Mouse (Mus musculus) neural tube, embryonic 11.5 days (tissue): ENCODE data around the gene Crim1. TPM values are rescaled to one million over a fixed set of nuclear protein-coding genes. Genes with fewer than 3 reads are reported as not detected.

Source experiments
- ATAC-seq: fragments of 200-750 bp; cut with Nextera tagmentation; 2 replicates; pipeline ENCODE4 v1.8.0; 2017; ENCODE audit warnings: moderate number of reproducible peaks, mild to moderate bottlenecking, moderate TSS enrichment, moderate library complexity; ENCODE audit not compliant: insufficient read depth, low FRiP score, low TSS enrichment
- DNase-seq: peaks from one replicate; pipeline ENCODE4 v3.0.0-alpha.2; 2015; ENCODE audit warnings: low spot score
- H3K27ac ChIP-seq: fragments of 300-500 bp; sonication (generic); 2 replicates; pipeline ENCODE4 v1.5.1; 2014; ENCODE audit warnings: low read depth, mild to moderate bottlenecking, low read length
- H3K27me3 ChIP-seq: fragments of 300-500 bp; sonication (generic); 2 replicates; pipeline ENCODE4 v1.6.1; 2014; ENCODE audit warnings: mild to moderate bottlenecking, low read length, mixed read lengths; ENCODE audit not compliant: control insufficient read depth, insufficient read depth
- H3K36me3 ChIP-seq: fragments of 300-500 bp; sonication (generic); 2 replicates; pipeline ENCODE4 v1.6.1; 2014; ENCODE audit warnings: mild to moderate bottlenecking, low read length, moderate library complexity, mixed read lengths; ENCODE audit not compliant: control insufficient read depth, insufficient read depth
- H3K4me1 ChIP-seq: fragments of 300-500 bp; sonication (generic); 2 replicates; pipeline ENCODE4 v1.6.1; 2014; ENCODE audit warnings: low read length, mixed read lengths; ENCODE audit not compliant: control insufficient read depth, insufficient read depth
- H3K4me2 ChIP-seq: fragments of 300-500 bp; sonication (generic); 2 replicates; pipeline ENCODE4 v1.6.1; 2014; ENCODE audit warnings: low read depth, mild to moderate bottlenecking, moderate library complexity
- H3K4me3 ChIP-seq: fragments of 300-500 bp; sonication (generic); 2 replicates; pipeline ENCODE4 v1.5.1; 2014; ENCODE audit warnings: low read depth, low read length
- H3K9ac ChIP-seq: fragments of 300-500 bp; sonication (generic); 2 replicates; pipeline ENCODE4 v1.6.1; 2014; ENCODE audit warnings: mild to moderate bottlenecking, low read length
- H3K9me3 ChIP-seq: fragments of 300-500 bp; sonication (generic); 2 replicates; pipeline ENCODE4 v1.6.1; 2016; ENCODE audit warnings: low read length; ENCODE audit not compliant: control insufficient read depth
- WGBS: fragments of 180-500 bp; shearing (Covaris S2); extraction: QIAGEN DNeasy Blood & Tissue Kit; methylation state at CpG from one replicate; pipeline ENCODE4 v1.1.7; 2014; 5-methylcytosine and 5-hydroxymethylcytosine counted together
- polyA plus RNA-seq: library from polyadenylated mRNA; unstranded; fragments of >200 nt; fragmentation: Nextera tagmentation; extraction: Ambion mirVana; gene quantifications from 2 replicates; pipeline ENCODE4 v1.2.1, GENCODE M21; 2014

The Crim1 gene
- polyA plus RNA-seq, 1 experiment from 2014 or later = 5.6 TPM

DNA sequence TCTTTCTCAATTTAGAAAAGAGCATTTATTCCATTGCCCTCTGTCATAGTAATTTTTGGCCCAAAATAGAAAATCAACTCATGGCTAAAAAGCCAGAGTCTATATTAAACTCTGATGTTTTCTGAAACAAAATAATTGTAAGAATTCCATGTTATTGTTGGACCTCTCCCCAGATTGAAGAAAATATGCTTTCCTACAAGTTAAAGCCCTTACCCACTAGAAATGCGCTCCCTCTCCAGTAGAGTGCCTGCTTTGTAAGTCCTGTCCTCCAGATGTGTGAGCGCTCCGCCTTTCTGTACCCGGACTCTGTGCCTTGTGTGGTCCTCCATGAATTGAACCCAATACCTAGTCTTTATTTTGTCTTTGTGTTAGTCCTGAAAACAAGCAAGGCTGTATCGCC lies 91.0 kb downstream of the Crim1 start:
- no peaks in the 10 kb centered on the region for H3K27me3 ChIP-seq
- peaks cover 3% of the 10 kb centered on the region; the same call in 1 of the 2 replicates for H3K4me1 ChIP-seq
- no peak overlapping the region for H3K27ac ChIP-seq
- no peaks in the 10 kb centered on the region for H3K36me3 ChIP-seq
- no peaks in the 10 kb centered on the region for H3K9me3 ChIP-seq
- 95% methylated on average over 5 of the region's 5 CpGs for WGBS
- ATAC-seq (no peak), DNase-seq (no peak)
- H3K4me2 ChIP-seq = no peak overlapping the region
- no peak overlapping the region for H3K4me3 ChIP-seq
- no peak overlapping the region for H3K9ac ChIP-seq

DNA sequence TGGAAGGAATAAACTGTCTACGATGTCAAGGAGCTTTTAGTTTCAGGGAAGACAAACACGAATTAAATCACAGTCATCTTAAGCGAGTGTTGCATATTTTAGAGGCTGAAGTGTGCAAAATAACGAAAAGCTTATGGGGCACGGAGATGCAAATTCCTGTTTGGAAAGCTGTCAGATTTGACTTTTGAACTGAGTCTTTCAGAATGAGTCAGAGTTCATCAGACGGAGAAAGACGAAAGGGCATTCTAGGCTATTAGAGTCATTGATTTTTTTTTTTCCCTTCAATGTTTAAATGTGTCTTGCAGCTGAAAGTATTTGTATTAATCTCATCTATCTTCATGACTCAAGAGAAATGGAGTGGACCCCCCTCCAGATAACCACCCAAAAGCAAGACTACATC lies 92.3 kb downstream of the Crim1 start:
- no peak overlapping the region for H3K9ac ChIP-seq
- no peaks in the 10 kb centered on the region for H3K27me3 ChIP-seq
- H3K4me2 ChIP-seq = no peak overlapping the region
- peaks cover 3% of the 10 kb centered on the region; the same call in 1 of the 2 replicates for H3K4me1 ChIP-seq
- WGBS = 83% methylated on average over 7 of the region's 7 CpGs
- no peak for DNase-seq
- no peak overlapping the region for H3K4me3 ChIP-seq
- H3K27ac ChIP-seq = no peak overlapping the region
- H3K36me3 ChIP-seq = no peaks in the 10 kb centered on the region
- no peak for ATAC-seq
- H3K9me3 ChIP-seq = no peaks in the 10 kb centered on the region

DNA sequence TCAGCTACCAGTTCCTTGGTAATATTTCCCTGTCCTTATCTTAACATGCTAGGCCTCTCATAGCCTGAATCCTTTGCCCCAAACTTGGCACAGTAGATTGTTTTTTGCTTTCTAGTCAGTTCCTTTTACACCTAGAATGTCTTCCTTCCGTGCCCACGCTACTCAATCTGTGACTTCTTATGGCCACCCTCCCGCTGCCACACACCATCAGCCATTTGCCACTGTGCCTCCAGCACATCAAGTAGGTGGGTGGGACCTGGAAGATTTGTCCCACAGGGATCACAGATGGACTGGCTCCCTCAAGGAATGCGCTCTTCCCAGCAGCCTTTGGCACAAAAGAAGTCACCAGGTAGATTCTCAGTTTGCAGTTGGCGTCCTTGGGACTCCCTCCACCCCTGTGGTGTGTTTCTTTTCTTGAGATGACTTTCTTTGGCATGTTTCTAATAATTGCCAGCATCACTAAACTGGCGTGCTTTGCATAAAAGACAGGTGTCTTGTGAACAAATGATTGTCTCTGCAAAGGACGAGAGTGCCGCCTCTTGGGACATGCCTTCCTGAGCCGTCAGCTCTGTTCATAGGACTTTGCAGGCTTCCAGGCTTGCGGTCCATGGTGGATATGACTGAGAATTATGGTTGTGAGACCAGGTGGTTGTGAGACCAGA lies 92.9 kb downstream of the Crim1 start:
- H3K9me3 ChIP-seq = no peaks in the 10 kb centered on the region
- WGBS = 94% methylated on average over 10 of the region's 10 CpGs

DNA sequence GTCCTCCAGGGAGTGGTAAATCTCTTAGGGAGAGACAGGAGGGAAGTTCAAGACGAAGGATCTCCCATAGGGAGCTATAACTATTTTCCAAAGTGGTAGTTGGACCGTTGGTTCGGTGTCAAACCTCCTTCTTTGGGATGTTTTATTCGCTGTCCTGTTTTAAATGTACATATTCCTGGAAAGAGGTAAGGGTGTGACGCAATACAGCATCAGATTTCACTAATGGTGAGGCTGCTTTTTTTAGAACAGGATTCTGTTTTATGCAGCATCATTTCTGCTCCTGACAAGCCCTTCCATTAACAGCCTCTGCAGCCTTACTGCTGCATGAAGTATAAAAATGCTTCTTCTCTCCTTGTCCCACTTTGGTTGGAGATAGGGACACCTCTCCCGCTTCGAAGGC lies 95.9 kb downstream of the Crim1 start:
- Histone ChIP-seq H3K9me3 (no peaks in the 10 kb centered on the region), H3K27ac (no peak overlapping the region), H3K4me1 (peaks cover 3% of the 10 kb centered on the region; the same call in 1 of the 2 replicates), H3K4me3 (no peak overlapping the region), H3K4me2 (no peak overlapping the region), H3K27me3 (no peaks in the 10 kb centered on the region), H3K36me3 (no peaks in the 10 kb centered on the region), H3K9ac (no peak overlapping the region)
- WGBS = 81% methylated on average over 7 of the region's 7 CpGs
- no peak for ATAC-seq
- DNase-seq = no peak

More for the DNA sequence above, 92.9 kb downstream of the Crim1 start:
- no peak overlapping the region for H3K4me2 ChIP-seq
- peaks cover 3% of the 10 kb centered on the region; the same call in 1 of the 2 replicates for H3K4me1 ChIP-seq
- no peak overlapping the region for H3K9ac ChIP-seq
- DNase-seq = no peak
- ATAC-seq = no peak
- no peak overlapping the region for H3K4me3 ChIP-seq
- H3K27me3 ChIP-seq = no peaks in the 10 kb centered on the region
- no peaks in the 10 kb centered on the region for H3K36me3 ChIP-seq
- H3K27ac ChIP-seq = no peak overlapping the region

DNA sequence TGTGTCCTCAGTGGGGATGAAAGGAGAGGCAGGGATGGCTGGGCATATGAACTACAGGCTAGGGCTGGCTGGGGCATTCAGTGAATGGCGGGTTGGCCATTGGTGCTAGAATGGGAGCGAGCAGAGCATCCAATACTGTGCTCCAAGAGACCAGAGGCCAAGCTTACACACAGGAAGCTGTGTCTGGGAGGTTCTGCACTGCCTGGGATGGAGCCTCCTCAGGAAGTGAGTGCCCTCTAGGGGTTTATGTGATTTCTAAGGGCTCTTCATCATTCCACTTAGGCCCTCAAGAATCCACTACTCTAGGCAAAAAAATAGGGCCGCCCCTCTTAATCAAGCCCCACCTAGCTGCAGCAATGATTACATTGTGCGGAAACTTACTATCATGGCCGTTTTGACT lies 98.1 kb downstream of the Crim1 start:
- no peaks in the 10 kb centered on the region for H3K36me3 ChIP-seq
- 81% methylated on average over 5 of the region's 5 CpGs for WGBS

DNA sequence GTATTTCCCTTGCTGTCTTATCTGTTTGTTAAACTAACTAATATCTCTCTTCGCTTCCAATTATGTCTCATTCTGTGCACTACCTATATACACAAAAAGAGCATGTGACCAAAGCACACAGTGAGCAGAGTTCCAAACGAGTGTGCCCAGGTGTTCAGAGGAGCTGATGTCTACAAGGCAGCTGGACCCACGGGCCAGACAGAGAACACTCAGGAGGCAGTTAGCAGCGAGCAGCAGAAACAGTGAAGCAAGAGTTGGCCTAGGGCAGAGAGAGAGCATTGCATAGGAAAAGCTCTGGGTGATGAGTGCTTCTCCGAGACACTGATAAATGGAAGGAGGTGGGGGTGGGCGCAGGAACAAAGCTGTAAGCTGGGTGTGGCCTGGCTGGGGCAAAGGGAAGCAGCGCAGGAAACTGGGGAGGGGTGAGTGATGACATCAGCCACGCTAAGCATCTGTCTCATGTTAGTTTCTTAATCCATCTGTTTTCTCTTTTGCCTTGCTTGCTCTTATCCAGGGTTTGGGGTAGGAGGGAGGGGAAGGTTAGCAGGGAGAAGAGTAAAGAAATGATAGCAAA lies 99.0 kb downstream of the Crim1 start:
- Histone ChIP-seq H3K4me2 (no peak overlapping the region), H3K27me3 (no peaks in the 10 kb centered on the region), H3K4me3 (no peak overlapping the region), H3K36me3 (no peaks in the 10 kb centered on the region), H3K9ac (no peak overlapping the region), H3K9me3 (no peaks in the 10 kb centered on the region), H3K4me1 (peaks cover 3% of the 10 kb centered on the region; the same call in 1 of the 2 replicates), H3K27ac (no peak overlapping the region)
- WGBS = 57% methylated on average over 8 of the region's 8 CpGs
- DNase-seq = peak; percentile 53
- ATAC-seq = no peak

More for the DNA sequence above, 98.1 kb downstream of the Crim1 start:
- H3K9me3 ChIP-seq = no peaks in the 10 kb centered on the region
- H3K27me3 ChIP-seq = no peaks in the 10 kb centered on the region
- no peak; the same call in 1 of the 2 replicates for ATAC-seq
- no peak overlapping the region for H3K27ac ChIP-seq
- no peak overlapping the region for H3K4me3 ChIP-seq
- H3K9ac ChIP-seq = no peak overlapping the region
- H3K4me1 ChIP-seq = peaks cover 3% of the 10 kb centered on the region; the same call in 1 of the 2 replicates
- no peak overlapping the region for H3K4me2 ChIP-seq
- DNase-seq = no peak

DNA sequence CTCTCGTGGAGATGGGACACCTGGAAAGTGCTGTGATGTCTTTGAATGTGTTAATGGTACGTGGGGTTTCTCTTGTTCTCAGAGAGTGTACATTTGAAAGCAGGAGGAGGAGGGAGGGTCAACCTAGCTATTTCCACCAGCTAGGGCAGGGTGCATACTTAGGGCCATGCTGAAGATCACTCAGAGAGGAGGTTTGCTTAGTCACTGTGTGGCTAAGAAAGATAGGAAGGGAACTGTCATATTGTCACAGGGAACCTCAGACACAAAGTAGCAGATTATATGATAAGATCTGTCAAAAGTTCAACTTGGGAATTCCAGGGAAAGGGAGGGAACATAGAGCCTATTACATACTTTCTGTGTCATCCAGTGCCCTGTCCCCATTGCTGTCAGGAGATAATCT lies 103.0 kb downstream of the Crim1 start:
- DNase-seq = no peak
- Histone ChIP-seq H3K36me3 (no peaks in the 10 kb centered on the region), H3K9ac (no peak overlapping the region), H3K27ac (no peak overlapping the region), H3K9me3 (no peaks in the 10 kb centered on the region), H3K27me3 (no peaks in the 10 kb centered on the region), H3K4me1 (no peaks in the 10 kb centered on the region), H3K4me2 (no peak overlapping the region), H3K4me3 (no peak overlapping the region)
- ATAC-seq = no peak
- WGBS = 85% methylated on average over 2 of the region's 2 CpGs

DNA sequence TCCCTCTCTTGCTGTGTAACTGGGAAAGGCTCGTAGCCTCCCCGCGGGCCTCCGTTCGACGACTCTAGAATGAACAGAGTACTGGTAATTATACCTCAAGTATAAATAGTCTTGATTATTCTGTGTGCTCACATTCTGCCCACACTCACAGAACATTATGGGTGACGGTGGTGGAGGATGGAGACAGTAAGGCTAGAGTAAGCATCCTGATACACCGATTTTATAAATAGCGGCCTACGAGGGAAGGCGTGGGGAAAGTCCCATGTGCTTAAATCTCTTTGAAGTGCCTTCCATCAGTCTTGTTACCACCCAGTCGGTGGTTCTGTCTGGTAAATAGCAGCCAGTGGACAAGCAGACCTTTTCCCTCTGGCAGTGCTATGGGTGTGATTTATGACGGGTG lies 104.0 kb downstream of the Crim1 start:
- H3K36me3 ChIP-seq = no peaks in the 10 kb centered on the region
- no peak overlapping the region for H3K4me3 ChIP-seq
- DNase-seq (no peak), ATAC-seq (no peak)
- H3K9ac ChIP-seq = no peak overlapping the region
- H3K27me3 ChIP-seq = no peaks in the 10 kb centered on the region
- H3K9me3 ChIP-seq = no peaks in the 10 kb centered on the region
- WGBS = 90% methylated on average over 13 of the region's 13 CpGs
- no peak overlapping the region for H3K4me2 ChIP-seq
- no peak overlapping the region for H3K27ac ChIP-seq
- no peaks in the 10 kb centered on the region for H3K4me1 ChIP-seq

DNA sequence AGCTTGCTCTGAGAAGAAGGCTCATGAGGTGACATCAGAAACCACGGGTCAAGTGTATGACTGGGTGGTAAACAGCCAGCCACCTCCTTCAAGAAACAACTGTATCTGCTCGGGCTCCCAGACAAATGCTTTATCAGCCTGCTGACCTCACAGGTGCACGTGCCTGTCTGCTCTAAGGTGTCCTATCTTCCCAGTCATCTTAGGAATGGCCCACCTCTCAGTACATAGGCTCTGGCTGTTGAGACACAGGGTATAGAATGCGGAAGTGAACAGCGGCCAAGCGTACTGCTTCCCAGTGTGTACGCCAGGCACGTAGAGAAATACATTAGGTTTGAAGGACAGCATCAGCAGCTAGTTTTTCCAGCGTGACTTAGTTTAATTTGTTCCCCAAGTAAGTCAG lies 106.4 kb downstream of the Crim1 start:
- Histone ChIP-seq H3K27ac (no peak overlapping the region), H3K4me2 (no peak overlapping the region), H3K9me3 (no peaks in the 10 kb centered on the region), H3K36me3 (no peaks in the 10 kb centered on the region), H3K4me1 (no peaks in the 10 kb centered on the region), H3K9ac (no peak overlapping the region), H3K4me3 (no peak overlapping the region), H3K27me3 (no peaks in the 10 kb centered on the region)
- WGBS = 93% methylated on average over 9 of the region's 9 CpGs
- no peak for ATAC-seq
- no peak for DNase-seq
